Mouse (Mus musculus): ENCODE data around the gene Nlgn1.

The Nlgn1 gene

GRCm38 (mm10) chr3:25813368-25813767 is 518.9 kb downstream of the Nlgn1 start:
- no peak for DNase-seq (ENCODE audit: low spot score)

- no peak for DNase-seq (ENCODE audit: low spot score)
Measured at GRCm38 (mm10) chr3:25807559-25807958, 524.7 kb downstream of the Nlgn1 start.

- no peak for DNase-seq (ENCODE audit: low spot score)
Measured at GRCm38 (mm10) chr3:25781651-25782050, 550.6 kb downstream of the Nlgn1 start.

GRCm38 (mm10) chr3:25775437-25775836 is 556.8 kb downstream of the Nlgn1 start:
- DNase-seq (ENCODE audit: low spot score) = no peak

GRCm38 (mm10) chr3:25773908-25774307 is 558.4 kb downstream of the Nlgn1 start:
- no peak for DNase-seq (ENCODE audit: low spot score)

GRCm38 (mm10) chr3:25773467-25773866 is 558.8 kb downstream of the Nlgn1 start:
- no peak for DNase-seq (ENCODE audit: low spot score)

- DNase-seq (ENCODE audit: low spot score) = no peak
Measured at GRCm38 (mm10) chr3:25763689-25764088, 568.6 kb downstream of the Nlgn1 start.

DNA sequence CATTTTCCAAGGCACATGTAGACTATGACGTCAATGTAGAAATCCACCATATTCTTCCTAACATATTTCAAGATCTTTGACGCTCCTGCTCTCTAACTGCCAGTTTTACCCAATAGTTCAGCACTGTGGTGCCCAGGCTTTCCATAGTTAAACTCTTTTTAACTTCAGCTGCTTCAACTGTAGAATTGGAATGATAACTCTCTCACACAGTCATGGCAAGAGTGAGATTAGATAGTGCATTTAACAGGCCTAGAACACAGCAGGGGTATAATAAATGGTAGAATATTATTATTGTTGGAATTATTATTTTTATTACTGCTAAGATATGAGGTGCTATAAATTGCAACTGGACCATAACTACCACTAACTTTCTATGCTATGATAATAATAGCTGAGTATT is 574.4 kb downstream of the Nlgn1 start:
- no peak for DNase-seq (ENCODE audit: low spot score)

DNA sequence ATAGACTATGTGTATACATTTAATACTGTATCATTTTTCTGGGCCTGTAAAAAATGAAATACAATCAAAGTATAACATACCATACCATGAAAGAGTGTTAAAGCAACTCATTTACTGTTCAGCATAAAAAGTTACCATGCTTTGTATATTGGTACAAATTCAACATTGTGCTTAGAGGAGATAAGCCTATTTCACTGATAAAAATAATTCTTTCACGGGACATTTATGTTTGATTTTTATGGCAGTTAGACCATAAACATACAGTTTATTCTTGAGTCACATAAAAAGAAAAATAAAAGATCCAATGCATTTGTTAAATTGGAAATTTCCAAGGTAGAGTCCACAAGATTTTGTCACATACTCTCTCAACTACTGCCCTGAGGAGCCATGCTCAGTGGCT is 608.1 kb downstream of the Nlgn1 start:
- no peak for DNase-seq (ENCODE audit: low spot score)

GRCm38 (mm10) chr3:25721464-25721863 is 610.8 kb downstream of the Nlgn1 start:
- no peak for DNase-seq (ENCODE audit: low spot score)

- DNase-seq (ENCODE audit: low spot score) = no peak
Measured at GRCm38 (mm10) chr3:25707380-25707779, 624.9 kb downstream of the Nlgn1 start.

DNA sequence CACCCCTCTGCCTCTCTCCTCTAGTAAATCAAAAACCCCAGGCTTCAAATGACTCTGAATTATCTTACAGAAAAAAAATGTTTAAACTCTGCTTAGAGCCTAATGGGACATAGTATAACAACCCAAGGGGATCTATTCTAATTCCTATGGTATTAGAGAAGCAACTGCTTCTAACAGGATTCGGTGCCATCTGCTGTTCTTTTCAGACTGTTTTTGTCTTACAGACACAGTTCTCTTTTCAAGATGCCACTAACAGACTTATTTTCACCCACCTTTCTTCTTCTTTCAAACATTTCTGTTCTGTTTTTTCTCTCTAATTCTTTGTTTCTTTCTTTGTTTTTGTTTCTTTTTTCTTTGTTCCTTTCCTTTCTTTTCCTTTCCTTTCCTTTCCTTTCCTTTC is 635.0 kb downstream of the Nlgn1 start:
- no peak for DNase-seq (ENCODE audit: low spot score)

- DNase-seq (ENCODE audit: low spot score) = no peak
Measured at GRCm38 (mm10) chr3:25688789-25689464, 643.3 kb downstream of the Nlgn1 start.

DNA sequence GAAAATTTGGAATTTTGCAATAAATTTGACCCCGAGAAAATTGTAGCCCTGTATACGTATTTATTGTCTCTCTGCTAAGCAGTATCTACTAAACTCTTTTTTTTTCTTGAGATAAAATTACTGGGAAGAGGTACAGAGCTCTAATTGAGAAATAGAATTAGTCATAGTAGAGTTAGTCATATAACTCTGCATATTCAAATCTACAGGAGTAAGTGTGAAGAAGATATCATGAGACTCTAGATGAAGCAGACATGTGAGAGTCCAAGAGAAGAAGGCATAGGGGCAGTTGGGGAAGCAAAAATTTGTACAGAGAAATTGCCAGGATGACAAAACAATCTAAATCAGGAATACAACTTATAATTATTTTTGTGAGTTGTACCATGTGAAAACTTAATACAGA is 648.6 kb downstream of the Nlgn1 start:
- no peak for DNase-seq (ENCODE audit: low spot score)

DNA sequence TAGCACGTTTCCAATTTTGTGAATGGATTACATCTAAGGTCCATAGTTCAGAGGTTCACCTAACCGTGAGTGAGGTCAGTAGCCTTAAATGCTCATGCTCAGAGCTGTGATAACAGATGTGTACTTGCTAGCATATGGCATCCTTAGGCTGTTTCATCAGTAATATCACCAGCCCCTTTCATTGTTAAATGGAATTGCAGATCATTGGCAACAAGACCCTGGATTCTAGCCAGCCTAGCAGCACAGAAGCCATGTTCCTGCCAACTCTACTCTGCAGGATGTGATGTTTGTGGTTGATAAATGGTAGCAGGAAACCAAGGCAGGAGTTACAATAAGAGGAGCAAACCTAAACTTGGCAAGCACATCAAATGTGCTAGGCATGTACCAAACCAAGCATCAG is 652.9 kb downstream of the Nlgn1 start:
- DNase-seq (ENCODE audit: low spot score) = no peak

DNA sequence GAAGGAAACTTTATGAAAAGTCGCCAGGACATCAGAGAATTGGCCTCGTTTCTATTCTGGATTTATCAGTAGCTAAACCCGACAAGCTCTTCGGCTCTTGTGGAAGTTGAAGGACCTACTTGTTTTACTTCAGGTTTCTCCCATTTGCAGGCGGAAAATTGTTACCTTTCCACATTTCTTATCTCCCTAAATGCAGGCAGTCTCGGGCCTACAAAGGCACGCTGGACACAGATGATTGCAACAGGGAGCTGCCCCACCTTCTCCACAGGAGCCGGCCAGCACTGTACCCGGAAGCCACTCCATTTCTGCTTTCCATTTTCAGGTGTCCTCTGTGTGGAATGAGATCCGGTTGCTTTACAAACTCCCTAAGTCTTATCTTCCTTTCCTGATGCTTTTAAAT is 656.4 kb downstream of the Nlgn1 start:
- DNase-seq (ENCODE audit: low spot score) = no peak

DNA sequence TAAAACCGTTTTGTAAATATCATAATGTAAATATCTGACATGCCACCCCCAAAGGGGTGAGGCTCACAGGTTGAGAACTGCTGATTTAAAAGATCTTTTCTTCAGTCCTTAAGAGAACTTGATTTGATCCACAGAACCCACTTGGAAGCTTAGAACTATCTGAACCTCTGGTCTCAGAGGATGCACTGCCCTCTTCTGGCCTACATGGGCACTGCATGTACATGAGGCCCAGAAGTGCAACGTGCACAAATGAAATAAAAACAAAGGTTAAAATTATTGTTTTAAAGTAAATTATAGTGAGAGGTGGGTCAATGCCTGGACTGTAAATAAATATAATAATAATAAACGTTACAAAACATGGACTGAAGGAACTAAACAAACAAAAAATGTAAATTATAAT is 657.2 kb downstream of the Nlgn1 start:
- DNase-seq (ENCODE audit: low spot score) = no peak

- no peak for DNase-seq (ENCODE audit: low spot score)
Measured at GRCm38 (mm10) chr3:25673408-25673807, 658.9 kb downstream of the Nlgn1 start.

- DNase-seq (ENCODE audit: low spot score) = no peak
Measured at GRCm38 (mm10) chr3:25672779-25673178, 659.5 kb downstream of the Nlgn1 start.

DNA sequence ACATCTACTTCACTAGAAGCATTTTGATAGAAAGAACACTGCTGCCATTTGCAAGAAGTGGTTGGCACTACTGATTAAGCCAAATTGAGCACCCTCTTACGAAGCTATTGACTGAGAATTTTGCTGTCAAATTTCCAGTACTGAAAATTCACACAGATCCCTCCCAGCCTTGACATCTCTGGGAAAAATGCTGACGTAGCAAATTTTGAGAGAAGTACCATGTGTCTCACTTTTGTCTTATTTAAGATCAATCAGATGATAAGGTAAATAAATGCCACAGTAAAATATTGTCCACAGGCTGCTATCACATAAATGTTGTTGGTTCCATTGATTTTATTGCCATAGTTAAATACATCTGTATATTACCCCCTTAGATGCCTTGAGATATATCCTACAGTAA is 668.8 kb downstream of the Nlgn1 start:
- no peak for DNase-seq (ENCODE audit: low spot score)

DNA sequence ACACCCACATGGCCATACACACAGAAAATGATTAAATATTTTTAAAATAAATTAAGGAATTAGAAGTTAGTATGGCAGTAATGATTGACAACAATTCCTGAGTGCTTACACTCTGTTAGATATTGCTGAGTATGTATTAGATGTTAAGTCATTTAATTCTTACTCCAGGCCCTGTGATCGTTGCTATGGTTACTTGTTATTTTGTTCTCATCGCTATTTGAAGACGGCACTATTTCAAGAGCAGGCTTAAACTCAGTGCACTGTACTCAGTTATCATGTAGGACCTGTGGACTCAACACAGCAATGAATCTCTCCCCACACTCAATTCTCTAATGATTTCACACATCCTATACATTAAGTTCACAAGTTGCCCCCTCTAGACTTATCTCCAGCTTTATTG is 672.0 kb downstream of the Nlgn1 start:
- no peak for DNase-seq (ENCODE audit: low spot score)

- no peak for DNase-seq (ENCODE audit: low spot score)
Measured at GRCm38 (mm10) chr3:25658006-25658405, 674.3 kb downstream of the Nlgn1 start.

DNA sequence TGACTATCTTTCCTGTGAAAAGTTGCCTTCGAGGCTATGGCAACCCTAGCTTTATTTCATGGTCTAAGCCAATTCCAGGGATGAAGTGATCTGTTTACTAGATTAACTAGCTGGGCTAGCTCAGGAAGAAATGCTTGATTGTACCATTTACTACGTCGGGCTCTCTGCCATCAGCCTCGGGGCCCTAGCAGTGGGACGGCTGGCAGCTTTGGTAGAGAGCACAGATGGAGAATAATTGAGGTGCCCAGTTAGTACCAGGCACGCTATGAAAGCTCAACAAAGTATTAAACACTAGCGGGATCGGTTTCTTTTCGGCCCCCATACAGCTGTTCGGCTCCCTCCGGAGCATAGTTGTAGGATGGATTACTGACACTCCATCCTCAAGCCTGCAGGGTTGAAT is 675.2 kb downstream of the Nlgn1 start:
- no peak for DNase-seq (ENCODE audit: low spot score)

- DNase-seq (ENCODE audit: low spot score) = no peak
Measured at GRCm38 (mm10) chr3:25653010-25653409, 679.2 kb downstream of the Nlgn1 start.
